Mouse (Mus musculus) adrenal gland, adult 10 weeks (tissue): ENCODE measurements around the gene Cldn6. TPM values are rescaled to one million over a fixed set of nuclear protein-coding genes. Genes with fewer than 3 reads are reported as not detected.

Source experiments
- polyA plus RNA-seq: library from polyadenylated mRNA; stranded (reverse); fragments of 350-450 nt; fragmentation: Illumina TruSeq; extraction: RNeasy Lipid Tissue Mini Kit (QIAGEN cat#74804); gene quantifications from one replicate; pipeline ENCODE4 v1.2.3, GENCODE M21; 2014; ENCODE audit warnings: low read depth, low replicate concordance

Cldn6 gene
- not detected for polyA plus RNA-seq

GRCm38 (mm10) chr17:23679127-23679835 is at the start of gene Cldn6:
TSS of gene Cldn6 (plus strand) at chr17:23679249.

GRCm38 (mm10) chr17:23644613-23645495 is 34.2 kb upstream of the Cldn6 start, which contains the start of gene Mmp25:
TSS of gene Mmp25 (minus strand) at chr17:23645277.

GRCm38 (mm10) chr17:23660117-23660875 is 18.8 kb upstream of the Cldn6 start, which contains the start of gene Bicdl2:
TSS of gene Bicdl2 (plus strand) at chr17:23660506.

GRCm38 (mm10) chr17:23673424-23674073 is 5.5 kb upstream of the Cldn6 start, which contains the start of the genes Hcfc1r1 and Thoc6:
TSS of gene Hcfc1r1 (plus strand) at chr17:23673596.
TSS of gene Thoc6 (minus strand) at chr17:23673882.

GRCm38 (mm10) chr17:23677236-23677679 is 1.8 kb upstream of the Cldn6 start, which contains the start of gene Tnfrsf12a:
TSS of gene Tnfrsf12a (minus strand) at chr17:23677468.

GRCm38 (mm10) chr17:23683856-23684672 is 5.0 kb downstream of the Cldn6 start, which contains the start of gene Cldn9:
TSS of gene Cldn9 (minus strand) at chr17:23684026.

GRCm38 (mm10) chr17:23722376-23723125 is 43.5 kb downstream of the Cldn6 start, which contains the start of gene 1520401A03Rik:
TSS of gene 1520401A03Rik (minus strand) at chr17:23722783.

GRCm38 (mm10) chr17:23725999-23726757 is 47.1 kb downstream of the Cldn6 start, which contains the start of gene Pkmyt1:
TSS of gene Pkmyt1 (plus strand) at chr17:23726336.

Other genes starting within 250 kb of the Cldn6 start
- gene Vmn2r117, start 199.6 kb upstream of the Cldn6 start, polyA plus RNA-seq: not detected
- gene Zfp213, start 115.0 kb upstream of the Cldn6 start, polyA plus RNA-seq: 0.70 TPM
- not detected for gene Zfp13, start 79.8 kb upstream of the Cldn6 start, polyA plus RNA-seq
- not detected for gene Zscan10, start 78.4 kb upstream of the Cldn6 start, polyA plus RNA-seq
- not detected for gene Mmp25, start 34.0 kb upstream of the Cldn6 start, polyA plus RNA-seq
- not detected for gene Bicdl2, start 18.7 kb upstream of the Cldn6 start, polyA plus RNA-seq
- gene Hcfc1r1, start 5.7 kb upstream of the Cldn6 start, polyA plus RNA-seq: 11.7 TPM
- 3.1 TPM for gene Thoc6, start 5.4 kb upstream of the Cldn6 start, polyA plus RNA-seq
- gene Tnfrsf12a, start 1.8 kb upstream of the Cldn6 start, polyA plus RNA-seq: 4.1 TPM
- not detected for gene Cldn9, start 4.8 kb downstream of the Cldn6 start, polyA plus RNA-seq
- 0.58 TPM for gene 1520401A03Rik, start 43.5 kb downstream of the Cldn6 start, polyA plus RNA-seq
- not detected for gene Pkmyt1, start 47.1 kb downstream of the Cldn6 start, polyA plus RNA-seq
- 3.3 TPM for gene Paqr4, start 61.6 kb downstream of the Cldn6 start, polyA plus RNA-seq
- gene Kremen2, start 66.6 kb downstream of the Cldn6 start, polyA plus RNA-seq: not detected
- 1.2 TPM for gene Flywch1, start 92.4 kb downstream of the Cldn6 start, polyA plus RNA-seq
- 1.0 TPM for gene Flywch2, start 106.8 kb downstream of the Cldn6 start, polyA plus RNA-seq
- 189 TPM for gene Srrm2, start 111.3 kb downstream of the Cldn6 start, polyA plus RNA-seq
- gene Elob, start 149.9 kb downstream of the Cldn6 start, polyA plus RNA-seq: 32.6 TPM
- not detected for gene Prss33, start 156.8 kb downstream of the Cldn6 start, polyA plus RNA-seq
- not detected for gene Prss32, start 164.6 kb downstream of the Cldn6 start, polyA plus RNA-seq
- not detected for gene Prss41, start 164.9 kb downstream of the Cldn6 start, polyA plus RNA-seq
- gene Prss21, start 188.8 kb downstream of the Cldn6 start, polyA plus RNA-seq: not detected
- not detected for gene Dcpp1, start 201.6 kb downstream of the Cldn6 start, polyA plus RNA-seq
- not detected for gene Dcpp2, start 201.6 kb downstream of the Cldn6 start, polyA plus RNA-seq
- gene Dcpp3, start 238.2 kb downstream of the Cldn6 start, polyA plus RNA-seq: not detected